Mouse (Mus musculus) thymus, adult 2 months (tissue): ENCODE measurements around the gene Sparc. TPM values are rescaled to one million over a fixed set of nuclear protein-coding genes. Genes with fewer than 3 reads are reported as not detected.

Experiments used
- DNase-seq: peaks from one replicate; pipeline ENCODE4 v3.0.0; 2021
- H3K27ac ChIP-seq: fragments of 200-500 bp; 2 replicates; pipeline ENCODE4 v1.5.1; 2012; ENCODE audit warnings: low read length, control low read depth; ENCODE audit not compliant: control insufficient read depth, insufficient read depth
- H3K27me3 ChIP-seq: fragments of 200-500 bp; 2 replicates; pipeline ENCODE4 v1.6.1; 2012; ENCODE audit warnings: mild to moderate bottlenecking, low read length, moderate library complexity, mixed read lengths; ENCODE audit not compliant: control insufficient read depth, insufficient read depth
- H3K36me3 ChIP-seq: fragments of 200-500 bp; 2 replicates; pipeline ENCODE4 v1.6.1; 2012; ENCODE audit warnings: mild to moderate bottlenecking, low read length, moderate library complexity; ENCODE audit not compliant: control insufficient read depth, insufficient read depth
- H3K4me1 ChIP-seq: fragments of 200-500 bp; replicated peaks from 2 replicates; pipeline ENCODE4 v1.6.1; 2012; ENCODE audit warnings: low read length; ENCODE audit not compliant: control insufficient read depth, insufficient read depth
- H3K4me3 ChIP-seq: fragments of 200-500 bp; 2 replicates; pipeline ENCODE4 v1.5.1; 2012; ENCODE audit warnings: mild to moderate bottlenecking, low read length, control low read depth, moderate library complexity; ENCODE audit not compliant: control insufficient read depth, insufficient read depth
- CTCF ChIP-seq: fragments of 200-500 bp; IDR thresholded peaks from 2 replicates; pipeline ENCODE4 v1.5.1; 2012; ENCODE audit warnings: mild to moderate bottlenecking, control low read depth, low read length, moderate library complexity, borderline replicate concordance; ENCODE audit not compliant: control insufficient read depth, poor library complexity, insufficient read depth; ENCODE audit errors: extremely low read depth
- POLR2A ChIP-seq: fragments of 200-500 bp; IDR thresholded peaks from 2 replicates; pipeline ENCODE4 v1.6.1; 2012; ENCODE audit warnings: mild to moderate bottlenecking, low read length, control low read depth, moderate library complexity; ENCODE audit not compliant: control insufficient read depth, poor library complexity, insufficient read depth; ENCODE audit errors: extremely low read depth
- WGBS: fragments of 180-500 bp; shearing (Covaris S2); methylation state at CpG from one replicate; pipeline ENCODE4 v1.1.7; 2018; 5-methylcytosine and 5-hydroxymethylcytosine counted together
- polyA plus RNA-seq: library from polyadenylated mRNA; depleted of rRNA; stranded (reverse); fragments of >200 nt; gene quantifications from 2 replicates; pipeline ENCODE4 v1.2.3, GENCODE M21; 2012

Gene Sparc
- polyA plus RNA-seq, 1 experiment: 230 TPM

DNA sequence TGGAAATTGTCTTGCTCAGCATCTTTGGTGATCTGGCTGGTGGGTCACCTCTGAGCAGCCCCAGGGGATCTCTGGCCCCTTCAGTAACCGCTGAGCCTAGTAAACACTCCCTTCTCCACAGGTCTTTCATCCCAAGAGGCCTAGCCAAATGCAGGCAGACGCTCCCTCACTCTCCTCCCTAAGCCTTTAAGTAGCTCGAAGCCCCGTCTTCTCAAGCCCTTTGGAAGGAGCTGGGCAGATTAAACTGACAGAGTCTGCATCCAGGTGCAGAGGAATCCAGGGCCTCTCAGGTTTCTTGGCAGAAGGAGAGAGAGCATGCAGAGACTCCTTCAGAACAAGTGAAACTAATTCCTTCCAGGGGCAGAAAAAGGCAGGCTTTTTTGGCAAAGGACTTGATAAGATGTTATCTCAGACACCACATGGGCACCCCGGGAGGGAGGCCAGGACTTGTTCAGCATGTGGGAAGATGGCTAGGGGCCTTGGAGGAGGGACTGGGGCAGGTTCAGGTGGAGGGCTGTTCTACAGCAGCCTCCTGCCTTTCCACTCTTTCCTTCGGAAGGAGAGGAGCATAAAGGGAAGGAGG lies 39.4 kb downstream of the Sparc start:
- no peaks in the 10 kb centered on the region for H3K27me3 ChIP-seq
- DNase-seq: no peak

DNA sequence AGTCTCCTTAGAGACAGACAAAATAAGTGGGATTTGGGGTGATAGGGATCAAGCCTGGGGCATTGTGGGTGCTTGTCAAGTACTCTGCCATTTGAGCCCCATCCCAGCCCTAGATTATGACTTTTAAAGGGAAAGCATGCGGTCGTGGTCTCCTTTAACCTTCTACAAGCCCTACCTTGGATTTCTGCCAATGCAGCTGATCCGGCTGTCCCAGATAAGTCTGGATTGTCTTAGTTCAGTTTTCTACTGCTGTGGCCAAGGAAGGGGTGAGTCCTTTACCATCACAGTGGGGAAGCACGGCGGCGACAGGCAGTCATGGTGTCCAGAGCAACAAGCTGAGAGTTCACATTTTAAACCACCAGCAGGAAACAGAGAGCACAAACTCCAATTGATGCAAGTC lies 42.1 kb downstream of the Sparc start:
- Histone ChIP-seq H3K4me3 (no peak overlapping the region), H3K4me1 (no peaks in the 10 kb centered on the region), H3K36me3 (no peaks in the 10 kb centered on the region), H3K27ac (no peak overlapping the region), H3K27me3 (no peaks in the 10 kb centered on the region)
- no peak for TF ChIP-seq POLR2A
- no peak for TF ChIP-seq CTCF
- no peak for DNase-seq
- 22% methylated on average over 6 of the region's 6 CpGs for WGBS

More for the DNA sequence above, 39.4 kb downstream of the Sparc start:
- TF ChIP-seq POLR2A (no peak), CTCF (no peak)
- H3K36me3 ChIP-seq: no peaks in the 10 kb centered on the region
- no peaks in the 10 kb centered on the region for H3K4me1 ChIP-seq
- no peak overlapping the region for H3K4me3 ChIP-seq
- 73% methylated on average over 6 of the region's 6 CpGs for WGBS
- H3K27ac ChIP-seq: no peak overlapping the region

DNA sequence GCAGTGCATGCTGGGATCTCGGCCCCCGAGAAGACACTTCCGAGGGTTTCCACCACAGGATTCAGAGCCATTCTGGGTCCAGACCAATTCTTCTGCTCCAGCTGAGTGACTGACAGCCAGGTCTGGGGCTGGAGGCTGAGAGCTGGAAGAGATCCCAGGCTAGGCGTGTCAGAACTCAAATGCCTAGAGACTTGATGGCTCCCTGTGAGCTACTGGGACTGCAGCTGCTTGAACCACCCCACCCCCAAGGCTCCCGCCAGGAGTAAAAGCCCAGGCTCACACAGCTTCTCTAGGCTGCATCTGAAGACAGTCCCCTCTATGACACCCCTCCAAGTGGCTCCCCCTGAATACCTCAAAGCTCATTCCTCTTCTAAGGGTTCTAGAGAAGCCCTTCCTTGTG lies 44.6 kb downstream of the Sparc start:
- DNase-seq: no peak
- no peaks in the 10 kb centered on the region for H3K27me3 ChIP-seq
- no peak overlapping the region for H3K4me3 ChIP-seq
- no peak overlapping the region for H3K27ac ChIP-seq
- 86% methylated on average over 5 of the region's 5 CpGs for WGBS
- no peaks in the 10 kb centered on the region for H3K36me3 ChIP-seq
- no peak for TF ChIP-seq CTCF
- TF ChIP-seq POLR2A: no peak
- no peaks in the 10 kb centered on the region for H3K4me1 ChIP-seq

DNA sequence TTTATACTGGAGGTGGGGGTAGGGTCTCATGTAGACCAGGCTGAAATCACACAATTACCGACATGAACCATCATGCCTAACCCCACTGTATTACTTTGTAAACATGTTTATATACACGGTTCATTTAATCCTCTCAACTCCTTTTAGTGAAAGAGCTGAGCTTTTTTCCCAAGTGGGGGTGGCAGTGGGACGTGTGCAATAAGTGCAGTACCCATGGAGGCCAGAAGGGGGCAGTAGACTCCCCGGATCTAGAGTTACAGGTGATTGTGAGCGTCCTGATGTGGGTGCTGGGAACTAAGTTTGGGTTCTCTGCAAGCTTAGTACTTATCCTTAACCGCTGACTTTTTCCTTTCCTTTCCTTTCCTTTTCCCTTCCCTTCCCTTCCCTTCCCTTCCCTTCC lies 49.1 kb downstream of the Sparc start:
- no peaks in the 10 kb centered on the region for H3K36me3 ChIP-seq
- no peak overlapping the region for H3K27ac ChIP-seq
- H3K4me3 ChIP-seq: no peak overlapping the region
- DNase-seq: peak; percentile 26
- TF ChIP-seq CTCF: no peak
- no peak for TF ChIP-seq POLR2A
- WGBS: 64% methylated on average over 6 of the region's 6 CpGs
- no peaks in the 10 kb centered on the region for H3K27me3 ChIP-seq
- no peaks in the 10 kb centered on the region for H3K4me1 ChIP-seq

DNA sequence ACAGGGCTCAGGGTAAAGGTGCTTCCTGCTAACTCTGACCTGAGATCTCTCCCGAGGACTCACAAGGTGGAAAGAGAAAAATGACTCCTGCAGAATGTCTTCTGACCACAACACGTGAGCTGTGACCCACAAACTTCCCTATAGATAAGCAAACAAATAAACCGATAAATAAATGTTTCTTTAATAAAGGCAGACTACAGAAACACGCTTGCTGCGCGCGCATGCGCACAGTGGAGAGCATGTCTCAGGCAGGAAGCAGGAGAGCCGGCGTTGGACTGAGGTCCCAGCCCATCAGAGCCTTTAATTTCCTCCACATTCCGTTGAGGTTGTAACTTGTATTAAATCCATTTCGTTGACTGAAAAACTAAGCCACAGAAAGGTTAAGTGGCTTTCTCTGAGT lies 49.6 kb downstream of the Sparc start:
- H3K36me3 ChIP-seq: no peaks in the 10 kb centered on the region
- TF ChIP-seq POLR2A (no peak), CTCF (no peak)
- no peaks in the 10 kb centered on the region for H3K27me3 ChIP-seq
- 71% methylated on average over 12 of the region's 12 CpGs for WGBS
- no peak overlapping the region for H3K27ac ChIP-seq
- H3K4me3 ChIP-seq: no peak overlapping the region
- DNase-seq: no peak
- H3K4me1 ChIP-seq: no peaks in the 10 kb centered on the region

DNA sequence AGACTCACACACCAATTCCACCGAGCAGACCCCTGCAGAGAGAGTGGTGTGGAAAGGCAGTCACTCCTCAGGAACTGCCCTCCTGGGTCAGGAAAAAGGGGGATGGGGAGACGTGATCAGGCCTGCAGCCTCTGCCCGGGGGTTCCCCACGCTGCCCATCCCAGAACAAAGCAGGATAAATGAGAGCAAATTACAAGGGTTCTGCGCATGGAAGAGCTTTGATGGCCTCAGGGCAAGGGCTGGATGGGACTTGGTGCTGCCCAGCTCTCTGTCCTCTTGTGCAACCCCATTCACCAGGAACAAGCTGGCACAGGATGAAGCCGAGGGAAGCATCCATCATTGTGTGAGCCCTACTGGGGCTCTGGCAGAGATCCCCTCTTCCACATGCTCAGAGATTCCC lies 51.0 kb downstream of the Sparc start:
- H3K36me3 ChIP-seq: no peaks in the 10 kb centered on the region
- no peak for DNase-seq
- H3K27ac ChIP-seq: no peak overlapping the region
- no peak for TF ChIP-seq CTCF
- H3K4me1 ChIP-seq: no peaks in the 10 kb centered on the region
- H3K4me3 ChIP-seq: no peak overlapping the region
- no peaks in the 10 kb centered on the region for H3K27me3 ChIP-seq
- 87% methylated on average over 6 of the region's 6 CpGs for WGBS

DNA sequence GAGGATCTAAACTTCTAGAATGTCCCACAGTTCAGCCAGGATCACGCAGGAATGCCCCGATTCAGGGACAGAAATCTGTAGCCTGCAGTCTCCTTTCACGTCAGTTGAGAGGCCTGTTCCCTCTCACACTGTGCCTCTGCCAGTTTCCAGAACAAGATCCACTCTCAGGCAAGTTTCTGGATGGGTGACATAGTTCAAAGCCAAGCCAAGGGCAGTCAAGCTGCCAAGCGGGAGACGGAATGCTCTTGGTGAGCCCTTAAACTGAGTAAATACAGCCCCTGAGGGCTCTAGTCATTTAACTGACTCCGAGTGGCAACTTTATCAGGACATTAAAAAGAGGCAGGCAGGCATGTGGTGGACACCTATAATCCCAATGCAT lies 53.9 kb downstream of the Sparc start:
- 87% methylated on average over 6 of the region's 6 CpGs for WGBS
- no peak for TF ChIP-seq CTCF
- no peak for TF ChIP-seq POLR2A
- Histone ChIP-seq H3K4me1 (no peaks in the 10 kb centered on the region), H3K36me3 (no peaks in the 10 kb centered on the region), H3K27ac (no peak overlapping the region), H3K4me3 (no peak overlapping the region), H3K27me3 (no peaks in the 10 kb centered on the region)
- no peak for DNase-seq
